Mouse (Mus musculus) midbrain, embryonic 15.5 days (tissue): Measurements from ENCODE around the gene A630089N07Rik. TPM values are rescaled to one million over a fixed set of nuclear protein-coding genes. Genes with fewer than 3 reads are reported as not detected.
"Not testable (repeated sequence)": the region's sequence is repeated elsewhere in the genome, so short reads cannot be mapped to it uniquely, and the experiment has no call there.

Experiments used
- ATAC-seq: fragments of 200-750 bp; cut with Nextera tagmentation; replicated peaks from 2 replicates; pipeline ENCODE4 v1.8.0; 2017; ENCODE audit warnings: moderate TSS enrichment
- H3K27ac ChIP-seq: fragments of 300-500 bp; sonication (generic); 2 replicates; pipeline ENCODE4 v1.5.1; 2015; ENCODE audit warnings: mild to moderate bottlenecking, inconsistent platforms
- H3K27me3 ChIP-seq: fragments of 300-500 bp; sonication (generic); replicated peaks from 2 replicates; pipeline ENCODE4 v1.6.1; 2015; ENCODE audit warnings: inconsistent platforms
- H3K36me3 ChIP-seq: fragments of 300-500 bp; sonication (generic); replicated peaks from 2 replicates; pipeline ENCODE4 v1.6.1; 2015; ENCODE audit warnings: inconsistent platforms
- H3K4me1 ChIP-seq: fragments of 300-500 bp; sonication (generic); 2 replicates; pipeline ENCODE4 v1.6.1; 2015; ENCODE audit warnings: inconsistent platforms
- H3K4me2 ChIP-seq: fragments of 300-500 bp; sonication (generic); 2 replicates; pipeline ENCODE4 v1.6.1; 2015; ENCODE audit warnings: inconsistent platforms, mild to moderate bottlenecking, moderate library complexity
- H3K4me3 ChIP-seq: fragments of 300-500 bp; sonication (generic); 2 replicates; pipeline ENCODE4 v1.5.1; 2015; ENCODE audit warnings: mild to moderate bottlenecking, inconsistent platforms
- H3K9ac ChIP-seq: fragments of 300-500 bp; sonication (generic); 2 replicates; pipeline ENCODE4 v1.6.1; 2015; ENCODE audit warnings: mild to moderate bottlenecking, inconsistent platforms
- H3K9me3 ChIP-seq: fragments of 300-500 bp; sonication (generic); 2 replicates; pipeline ENCODE4 v1.6.1; 2016; ENCODE audit warnings: inconsistent platforms
- WGBS: fragments of 180-500 bp; shearing (Covaris S2); methylation state at CpG from one replicate; pipeline ENCODE4 v1.1.7; 2015; ENCODE audit warnings: mixed read lengths; 5-methylcytosine and 5-hydroxymethylcytosine counted together
- polyA plus RNA-seq: library from polyadenylated mRNA; unstranded; fragments of >200 nt; fragmentation: Nextera tagmentation; extraction: Ambion mirVana; gene quantifications from 2 replicates; pipeline ENCODE4 v1.2.1, GENCODE M21; 2015

A630089N07Rik gene
- polyA plus RNA-seq: 13.1 and 13.9 TPM in 2 replicates

DNA sequence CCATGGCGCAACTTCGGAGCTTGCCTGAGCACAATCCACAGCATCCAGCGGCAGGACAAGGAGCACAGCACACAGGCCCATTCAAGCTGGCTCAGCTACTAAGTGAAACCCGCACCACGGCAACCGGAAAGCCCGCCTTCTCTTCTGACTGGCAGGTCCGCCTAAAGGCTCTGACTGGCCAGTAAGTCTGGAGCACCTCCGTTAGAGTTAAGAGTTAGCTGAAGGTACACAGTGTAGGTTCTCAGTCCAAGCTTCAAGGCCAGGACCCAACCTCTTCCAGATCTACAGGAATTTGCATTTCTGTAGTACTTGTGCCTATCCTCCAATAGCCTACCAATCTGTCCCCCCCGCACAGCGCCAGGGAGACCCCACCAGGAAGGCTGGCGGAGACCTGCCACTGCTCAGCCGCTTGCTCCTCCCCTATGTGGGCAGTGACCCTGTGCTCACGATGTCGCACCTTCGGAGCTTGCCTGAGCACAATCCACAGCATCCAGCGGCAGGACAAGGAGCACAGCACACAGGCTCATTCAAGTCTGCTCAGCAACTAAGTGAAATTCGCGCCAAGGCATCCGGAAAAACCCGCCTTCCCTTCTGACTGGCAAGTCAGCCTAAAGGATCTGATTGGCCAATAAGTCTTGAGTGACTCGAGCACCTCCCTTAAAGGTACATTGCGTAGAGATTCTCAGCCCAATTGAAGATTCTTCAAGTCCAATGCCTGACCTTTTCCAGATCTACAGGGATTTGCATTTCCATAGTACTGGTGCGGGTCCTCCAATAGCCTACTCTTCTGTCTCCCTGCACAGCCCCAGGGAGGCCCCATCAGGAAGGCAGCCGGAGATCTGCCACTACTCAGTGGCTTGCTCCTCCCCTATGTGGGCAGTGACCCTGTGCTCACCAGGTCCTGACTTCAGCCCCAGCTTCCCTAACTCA is at the start of gene A630089N07Rik:
A630089N07Rik (minus strand) TSS at position 562 of the 930 bp plus-strand sequence.
- WGBS: under 1% methylated on average over 25 of the region's 25 CpGs
- H3K36me3 ChIP-seq, H3K9me3 ChIP-seq, H3K27me3 ChIP-seq: not testable (repeated sequence)
- ATAC-seq: peak; percentile 99
- H3K27ac ChIP-seq: peak within 1 kb of the TSS; percentile 45
- H3K9ac ChIP-seq: peak within 1 kb of the TSS; percentile 53
- H3K4me2 ChIP-seq: peak within 1 kb of the TSS; percentile 86
- H3K4me1 ChIP-seq: peaks cover 12% of the 10 kb centered on the region
- peak within 1 kb of the TSS; percentile 88 for H3K4me3 ChIP-seq

DNA sequence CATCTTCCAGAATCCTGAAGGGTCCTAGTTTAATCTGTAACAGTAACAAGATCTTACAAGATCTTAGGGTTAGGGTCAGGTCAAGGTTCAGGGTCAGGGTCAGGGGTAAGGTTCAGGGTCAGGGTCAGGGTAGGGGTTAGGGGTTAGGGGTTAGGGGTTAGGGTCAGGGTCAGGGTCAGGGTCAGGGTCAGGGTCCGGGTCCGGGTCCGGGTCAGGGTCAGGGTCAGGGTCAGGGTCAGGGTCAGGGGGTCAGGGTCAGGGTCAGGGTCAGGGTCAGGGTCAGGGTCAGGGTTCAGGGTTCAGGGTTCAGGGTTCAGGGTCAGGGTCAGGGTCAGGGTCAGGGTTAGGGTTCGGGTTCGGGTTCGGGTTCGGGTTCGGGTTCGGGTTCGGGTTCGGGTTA is 24.9 kb upstream of the A630089N07Rik start:
- Histone ChIP-seq H3K27ac (no peak overlapping the region), H3K9ac (no peak overlapping the region)
- WGBS: 96% methylated on average over 11 of the region's 11 CpGs

DNA sequence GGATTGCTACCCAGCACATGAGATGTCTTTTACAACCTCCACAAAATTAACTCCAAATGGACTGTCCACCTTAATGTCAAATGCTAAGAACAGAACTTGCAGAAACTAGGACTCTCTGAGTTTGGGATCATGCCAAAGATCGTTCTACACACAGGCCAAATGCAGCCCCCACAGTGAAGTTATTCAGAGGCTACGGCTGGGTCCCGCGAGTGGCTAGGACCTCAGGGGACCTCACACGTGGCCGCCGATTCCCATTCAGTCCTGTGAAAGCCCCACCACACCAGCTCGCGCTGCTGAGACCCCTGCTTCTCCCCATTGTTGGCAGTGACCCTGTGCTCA is 731 bp downstream of the A630089N07Rik start:
- Histone ChIP-seq H3K27ac (peak overlapping the region; percentile 45), H3K9ac (peak overlapping the region; percentile 53), H3K4me3 (peak overlapping the region; percentile 88), H3K4me2 (peak overlapping the region; percentile 86), H3K4me1 (peaks cover 12% of the 10 kb centered on the region)
- ATAC-seq, H3K36me3 ChIP-seq, H3K9me3 ChIP-seq, H3K27me3 ChIP-seq: not testable (repeated sequence)
- under 1% methylated on average over 9 of the region's 9 CpGs for WGBS

More for the DNA sequence above, 24.9 kb upstream of the A630089N07Rik start:
- Histone ChIP-seq H3K27me3 (no peaks in the 10 kb centered on the region), H3K9me3 (no peaks in the 10 kb centered on the region; the same call in 1 of the 2 replicates), H3K4me1 (no peaks in the 10 kb centered on the region), H3K36me3 (no peaks in the 10 kb centered on the region), H3K4me3 (no peak overlapping the region), H3K4me2 (no peak overlapping the region)
- ATAC-seq: no peak

DNA sequence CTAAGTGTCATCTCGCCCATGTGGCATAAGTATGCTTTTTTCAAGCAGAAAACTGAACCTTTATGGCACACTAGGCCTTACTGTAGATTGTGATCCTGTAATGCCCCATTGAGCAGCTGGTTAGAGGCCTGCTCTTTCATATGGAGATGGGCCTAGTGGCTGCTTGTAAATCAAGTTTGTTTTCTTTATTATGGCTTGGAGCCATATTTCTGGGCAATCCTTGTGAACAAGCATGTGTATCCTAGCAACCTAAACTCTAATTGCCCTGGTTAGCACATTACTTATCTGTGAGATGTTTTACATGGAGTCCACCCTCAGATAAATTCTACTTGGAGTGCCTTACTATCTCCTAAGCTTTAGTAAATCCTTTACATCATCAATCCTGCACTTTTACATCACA is 1.1 kb downstream of the A630089N07Rik start:
- not testable (repeated sequence) for H3K27ac ChIP-seq, H3K9ac ChIP-seq, H3K36me3 ChIP-seq, ATAC-seq, H3K9me3 ChIP-seq, H3K27me3 ChIP-seq
- Histone ChIP-seq H3K4me2 (peak overlapping the region; percentile 86), H3K4me1 (peaks cover 12% of the 10 kb centered on the region), H3K4me3 (peak overlapping the region; percentile 88)
- WGBS: 84% methylated on average over 1 of the region's 1 CpGs

DNA sequence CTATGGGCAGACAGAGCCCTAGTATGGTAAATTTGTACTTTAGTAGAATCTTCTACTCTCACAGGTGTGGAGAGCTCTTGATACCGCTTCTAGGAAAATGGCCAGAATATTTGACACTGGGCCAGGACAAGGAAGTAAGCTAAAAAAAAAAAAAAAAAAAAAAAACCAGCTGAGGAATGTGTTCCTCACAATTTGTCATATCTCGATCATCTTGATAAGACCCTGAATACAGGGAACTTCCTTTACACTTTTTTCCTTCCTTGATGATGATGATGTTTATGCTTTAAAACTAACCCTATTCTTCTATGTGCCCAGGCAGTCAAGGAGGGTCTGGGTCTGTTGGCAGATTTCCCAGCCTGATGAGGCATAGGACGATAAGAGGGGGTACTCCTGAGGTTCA is 2.9 kb downstream of the A630089N07Rik start:
- not testable (repeated sequence) for H3K9me3 ChIP-seq, H3K36me3 ChIP-seq, H3K4me3 ChIP-seq, H3K27ac ChIP-seq, H3K4me2 ChIP-seq, H3K27me3 ChIP-seq, H3K9ac ChIP-seq, ATAC-seq
- peaks cover 12% of the 10 kb centered on the region for H3K4me1 ChIP-seq
- WGBS: 97% methylated on average over 3 of the region's 3 CpGs

DNA sequence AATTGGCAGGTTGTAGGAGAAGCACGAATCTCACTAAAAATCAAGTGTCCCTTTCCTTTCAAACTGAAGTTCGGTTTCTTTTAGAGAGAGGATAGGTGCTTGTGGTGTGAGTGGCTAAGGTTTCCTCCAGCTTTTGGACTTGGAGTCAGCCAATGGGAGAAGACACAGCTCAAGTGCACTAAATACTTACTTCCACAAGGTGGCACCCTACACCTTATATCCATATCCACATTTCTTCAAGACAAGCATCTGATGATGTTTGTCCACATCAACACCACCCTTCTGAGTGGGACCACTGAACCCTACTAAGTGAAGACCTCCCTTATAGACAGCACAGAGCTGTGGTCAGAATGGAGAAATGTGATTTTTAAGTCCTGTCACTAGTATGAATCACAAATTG is 40.6 kb downstream of the A630089N07Rik start:
- WGBS: 84% methylated on average over 2 of the region's 2 CpGs
- Histone ChIP-seq H3K4me2 (no peak overlapping the region), H3K36me3 (no peaks in the 10 kb centered on the region), H3K4me1 (no peaks in the 10 kb centered on the region), H3K9me3 (peaks cover 5% of the 10 kb centered on the region; the same call in 1 of the 2 replicates), H3K27me3 (no peaks in the 10 kb centered on the region), H3K9ac (no peak overlapping the region), H3K4me3 (no peak overlapping the region), H3K27ac (no peak overlapping the region)
- no peak for ATAC-seq

DNA sequence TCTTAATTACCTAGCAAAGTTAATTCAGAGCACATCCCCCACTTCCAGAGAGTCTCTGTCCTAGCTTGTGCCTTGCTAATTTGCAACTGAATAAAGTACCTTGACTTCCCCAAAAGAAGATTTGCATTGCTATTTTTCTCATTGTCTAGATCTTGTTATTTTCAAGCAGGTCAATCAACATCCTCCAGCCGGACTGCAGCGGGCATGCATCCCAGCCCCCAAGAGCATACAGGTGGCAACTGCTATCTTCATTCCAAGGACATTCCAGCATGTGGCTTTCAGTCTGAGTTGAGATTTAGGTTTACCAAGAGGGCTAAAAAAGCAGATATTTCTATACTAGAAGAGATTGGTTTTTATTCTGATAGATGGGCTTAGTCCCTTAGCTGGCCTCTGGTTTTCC is 47.3 kb downstream of the A630089N07Rik start:
- H3K4me2 ChIP-seq, H3K27me3 ChIP-seq, H3K36me3 ChIP-seq, ATAC-seq, H3K4me1 ChIP-seq, H3K4me3 ChIP-seq, H3K9ac ChIP-seq, H3K27ac ChIP-seq: not testable (repeated sequence)
- WGBS: 92% methylated on average over 2 of the region's 2 CpGs
- H3K9me3 ChIP-seq: peaks cover 10% of the 10 kb centered on the region; the same call in 1 of the 2 replicates

DNA sequence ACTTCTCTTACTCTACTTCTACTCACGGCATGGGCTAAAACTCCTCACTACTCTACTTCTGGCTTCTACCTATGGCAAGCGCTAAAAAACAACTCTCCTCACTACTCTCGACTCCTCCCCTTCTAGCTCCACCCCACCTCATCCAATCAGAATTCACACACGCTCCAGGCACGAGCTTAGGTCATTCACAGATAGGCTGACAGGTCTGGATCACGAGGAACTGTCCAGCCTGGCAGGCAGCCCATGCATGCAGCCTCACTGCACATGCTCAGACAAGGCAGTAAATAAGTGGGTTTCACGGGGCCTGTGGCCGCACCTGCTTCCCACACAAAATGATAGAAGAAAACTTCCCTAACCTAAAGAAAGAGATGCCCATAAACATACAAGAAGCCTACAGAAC is 56.1 kb downstream of the A630089N07Rik start:
- ATAC-seq, H3K9ac ChIP-seq, H3K27ac ChIP-seq, H3K36me3 ChIP-seq, H3K4me3 ChIP-seq, H3K4me1 ChIP-seq, H3K27me3 ChIP-seq, H3K4me2 ChIP-seq: not testable (repeated sequence)
- WGBS: 86% methylated on average over 8 of the region's 8 CpGs
- H3K9me3 ChIP-seq: peaks cover 19% of the 10 kb centered on the region

DNA sequence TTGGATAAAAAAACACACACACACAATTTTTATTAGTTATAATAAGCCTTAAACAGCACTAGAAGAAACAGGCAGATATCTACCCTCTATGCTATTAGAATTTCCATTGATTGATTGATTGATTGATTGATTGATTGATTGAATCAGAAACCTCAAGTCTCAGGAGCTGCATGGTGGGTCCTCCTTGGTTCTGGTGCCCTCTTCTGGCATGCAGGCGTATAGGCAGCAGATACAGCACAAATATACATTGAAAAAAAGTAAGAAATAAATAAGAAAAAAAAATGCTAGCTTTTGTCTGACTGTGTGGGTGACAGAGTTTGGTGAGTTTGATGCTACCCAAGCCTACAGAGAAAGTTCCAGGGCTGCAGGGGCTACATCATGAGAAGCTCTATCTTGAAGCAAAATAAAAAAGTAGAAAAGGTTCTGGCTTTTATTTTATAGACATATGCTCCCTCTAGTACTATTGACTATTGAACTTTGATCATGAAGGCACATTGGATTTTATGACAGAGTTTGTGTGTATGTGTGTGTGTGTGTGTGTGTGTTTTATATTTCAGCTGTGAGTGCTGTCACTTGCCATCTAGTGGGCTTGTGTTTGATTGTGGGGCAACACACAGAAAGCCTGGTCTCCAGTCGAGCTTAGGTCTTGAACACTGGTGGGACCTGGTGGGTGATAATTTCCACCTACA is 59.4 kb downstream of the A630089N07Rik start:
- no peak for ATAC-seq
- H3K27me3 ChIP-seq: no peaks in the 10 kb centered on the region
- H3K4me3 ChIP-seq: no peak overlapping the region
- no peaks in the 10 kb centered on the region for H3K4me1 ChIP-seq
- WGBS: 72% methylated on average over 2 of the region's 2 CpGs
- H3K27ac ChIP-seq: no peak overlapping the region
- H3K36me3 ChIP-seq: no peaks in the 10 kb centered on the region; the same call in 1 of the 2 replicates
- H3K9ac ChIP-seq: no peak overlapping the region
- no peak overlapping the region for H3K4me2 ChIP-seq
- H3K9me3 ChIP-seq: peaks cover 17% of the 10 kb centered on the region

DNA sequence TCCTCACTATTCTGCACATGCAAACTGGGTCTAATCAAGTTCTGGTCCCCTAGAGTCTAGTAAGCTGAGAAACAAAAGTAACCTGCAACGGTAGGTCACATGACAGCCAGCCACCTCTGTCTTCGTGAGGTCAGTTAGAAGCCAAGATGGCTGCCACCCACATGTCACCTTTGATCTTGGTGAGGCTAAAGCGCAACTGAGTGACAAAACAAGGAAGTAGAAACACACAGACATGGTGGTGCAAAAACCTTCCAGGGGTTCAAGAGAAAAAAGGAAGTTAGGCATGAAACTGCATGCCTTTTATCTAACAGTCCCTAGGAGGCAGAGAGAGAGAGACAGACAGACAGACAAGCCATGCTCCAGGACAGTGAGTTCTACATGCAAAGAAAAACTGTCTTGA is 60.2 kb downstream of the A630089N07Rik start:
- no peak for ATAC-seq
- Histone ChIP-seq H3K4me2 (no peak overlapping the region), H3K27me3 (no peaks in the 10 kb centered on the region), H3K9me3 (peaks cover 24% of the 10 kb centered on the region), H3K27ac (no peak overlapping the region), H3K4me3 (no peak overlapping the region), H3K36me3 (no peaks in the 10 kb centered on the region; the same call in 1 of the 2 replicates), H3K4me1 (no peaks in the 10 kb centered on the region), H3K9ac (no peak overlapping the region)
- 93% methylated on average over 3 of the region's 3 CpGs for WGBS

DNA sequence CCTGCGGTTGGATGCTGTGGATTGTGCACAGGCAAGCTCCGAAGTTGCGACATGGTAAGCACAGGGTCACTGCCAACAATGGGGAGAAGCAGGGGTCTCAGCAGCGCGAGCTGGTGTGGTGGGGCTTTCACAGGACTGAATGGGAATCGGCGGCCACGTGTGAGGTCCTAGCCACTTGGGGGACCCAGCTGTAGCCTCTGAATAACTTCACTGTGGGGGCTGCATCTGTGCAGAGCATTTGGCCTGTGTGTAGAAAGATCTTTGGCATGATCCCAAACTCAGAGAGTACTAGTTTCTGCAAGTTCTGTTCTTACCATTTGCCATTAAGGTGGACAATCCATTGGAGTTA is 84.9 kb downstream of the A630089N07Rik start:
- ATAC-seq: peak; percentile 85; the same call in 1 of the 2 replicates
- H3K9ac ChIP-seq: peak overlapping the region; percentile 49
- peak overlapping the region; percentile 88 for H3K4me2 ChIP-seq
- 0% methylated on average over 8 of the region's 8 CpGs for WGBS
- not testable (repeated sequence) for H3K36me3 ChIP-seq, H3K9me3 ChIP-seq, H3K27me3 ChIP-seq
- peaks cover 16% of the 10 kb centered on the region for H3K4me1 ChIP-seq
- H3K4me3 ChIP-seq: peak overlapping the region; percentile 61
- H3K27ac ChIP-seq: peak overlapping the region; percentile 65; the same call in 1 of the 2 replicates

DNA sequence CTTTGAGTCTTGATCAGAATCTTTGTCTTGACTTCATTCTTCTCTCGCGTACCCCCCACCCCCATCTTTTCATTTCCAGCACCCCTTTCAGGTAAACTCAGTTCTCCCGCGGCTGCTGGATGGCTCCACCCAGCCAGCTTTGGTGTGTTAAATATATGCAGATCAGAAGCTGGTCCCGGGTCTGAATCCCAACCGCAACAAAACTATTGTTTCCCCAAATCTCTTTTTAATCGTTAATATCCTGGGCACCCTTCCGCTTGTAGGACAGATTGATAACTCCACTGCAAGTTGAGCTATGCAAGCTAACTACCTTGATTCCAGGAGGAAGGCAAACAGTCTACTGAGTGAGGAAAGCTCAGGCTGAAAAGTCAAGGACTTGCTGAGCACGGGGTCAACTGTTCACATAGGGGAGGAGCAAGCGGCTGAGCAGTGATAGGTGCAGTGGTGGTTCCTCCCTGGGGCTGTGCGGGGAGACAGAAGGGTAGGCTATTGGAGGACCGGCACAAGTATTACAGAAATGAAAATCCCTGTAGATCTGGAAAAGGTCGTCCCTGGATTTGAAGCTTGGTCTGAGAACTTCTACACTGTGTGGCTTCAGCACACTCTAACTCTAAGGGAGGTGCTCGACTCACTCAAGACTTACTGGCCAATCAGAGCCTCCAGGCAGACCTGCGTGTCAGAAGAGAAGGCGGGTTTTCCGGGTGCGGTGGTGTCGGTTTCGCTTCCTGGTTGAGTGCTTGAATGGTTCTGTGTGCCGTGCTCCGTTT is 85.5 kb downstream of the A630089N07Rik start, which contains the start of gene B230307C23Rik:
B230307C23Rik (plus strand) TSS at position 700 of the 767 bp plus-strand sequence.
- peak; percentile 99 for ATAC-seq
- H3K9ac ChIP-seq: peak within 1 kb of the TSS; percentile 49

More for the DNA sequence above, 85.5 kb downstream of the A630089N07Rik start, which contains the start of gene B230307C23Rik:
- 2% methylated on average over 22 of the region's 22 CpGs for WGBS
- Histone ChIP-seq H3K9me3 (0 out of 2 replicates have a peak, but pooled peaks cover under 1% of the 10 kb centered on the region), H3K27me3 (no peaks in the 10 kb centered on the region), H3K4me1 (peaks cover 16% of the 10 kb centered on the region), H3K36me3 (no peaks in the 10 kb centered on the region), H3K27ac (peak within 1 kb of the TSS; percentile 65), H3K4me2 (peak within 1 kb of the TSS; percentile 88), H3K4me3 (peak within 1 kb of the TSS; percentile 61)
